Mouse (Mus musculus) mouse embryonic stem cell (cell line): ENCODE data around the gene Btnl10.

Source experiments
- in situ Hi-C, 2 experiments: fragments of 300-500 bp; cut with MboI; formaldehyde crosslinking; loops; 1 replicate in 1 of 2; 3 replicates in 1 of 2; pipeline ENCODE4 v1.14.3; 2019 to 2020; ENCODE audit warnings: low sequenced_read_pairs in 2 of 2, low pct_unique_long_range_greater_than_20kb in 1 of 2, mixed read lengths in 1 of 2; ENCODE audit not compliant: unreplicated experiment in 1 of 2

The Btnl10 gene

DNA sequence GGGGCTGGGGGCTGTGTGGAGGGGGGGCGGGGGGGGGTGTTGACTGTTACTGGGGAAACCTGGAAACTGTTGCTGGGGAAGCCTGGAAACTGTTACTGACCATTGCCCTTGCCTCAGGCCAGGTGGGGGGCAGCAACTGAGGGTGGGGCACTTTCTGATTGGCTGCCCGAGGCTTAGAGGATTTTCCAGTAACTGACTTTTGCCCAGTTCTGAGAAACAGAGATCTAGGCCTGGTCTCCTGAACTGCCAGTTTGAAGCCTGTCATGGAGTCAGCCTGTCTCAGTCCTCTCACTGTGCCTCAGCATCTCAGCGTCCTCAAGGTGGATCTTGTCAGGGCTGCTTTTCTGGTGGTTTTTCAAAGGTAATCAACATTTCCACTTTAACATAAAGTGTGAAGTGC lies 56.7 kb downstream of the Btnl10 start:
- in situ Hi-C loops = no loop called here
